Mouse (Mus musculus) neural tube, embryonic 15.5 days (tissue): ENCODE measurements around the gene Kif1b. TPM values are rescaled to one million over a fixed set of nuclear protein-coding genes. Genes with fewer than 3 reads are reported as not detected.
A peak's percentile ranks its signal among the peaks of the same experiment; 100 is the strongest.

Experiments
- ATAC-seq: fragments of 200-750 bp; cut with Nextera tagmentation; 2 replicates; pipeline ENCODE4 v1.8.0; 2017; ENCODE audit warnings: mild to moderate bottlenecking, moderate TSS enrichment, moderate library complexity; ENCODE audit not compliant: low FRiP score
- H3K27ac ChIP-seq: fragments of 300-500 bp; sonication (generic); replicated peaks from 2 replicates; pipeline ENCODE4 v1.5.1; 2015; ENCODE audit warnings: mild to moderate bottlenecking, inconsistent platforms
- H3K27me3 ChIP-seq: fragments of 300-500 bp; sonication (generic); replicated peaks from 2 replicates; pipeline ENCODE4 v1.6.1; 2015; ENCODE audit warnings: inconsistent platforms
- H3K36me3 ChIP-seq: fragments of 300-500 bp; sonication (generic); 2 replicates; pipeline ENCODE4 v1.6.1; 2015; ENCODE audit warnings: inconsistent platforms
- H3K4me1 ChIP-seq: fragments of 300-500 bp; sonication (generic); 2 replicates; pipeline ENCODE4 v1.6.1; 2015; ENCODE audit warnings: inconsistent platforms
- H3K4me2 ChIP-seq: fragments of 300-500 bp; sonication (generic); 2 replicates; pipeline ENCODE4 v1.6.1; 2015; ENCODE audit warnings: inconsistent platforms, mild to moderate bottlenecking, moderate library complexity
- H3K4me3 ChIP-seq: fragments of 300-500 bp; sonication (generic); replicated peaks from 2 replicates; pipeline ENCODE4 v1.5.1; 2015; ENCODE audit warnings: mild to moderate bottlenecking, inconsistent platforms
- H3K9ac ChIP-seq: fragments of 300-500 bp; sonication (generic); replicated peaks from 2 replicates; pipeline ENCODE4 v1.6.1; 2015; ENCODE audit warnings: mild to moderate bottlenecking, inconsistent platforms
- H3K9me3 ChIP-seq: fragments of 300-500 bp; sonication (generic); replicated peaks from 2 replicates; pipeline ENCODE4 v1.6.1; 2016; ENCODE audit warnings: inconsistent platforms
- WGBS: fragments of 180-500 bp; shearing (Covaris S2); methylation state at CpG from one replicate; pipeline ENCODE4 v1.1.7; 2015; ENCODE audit warnings: mixed read lengths; 5-methylcytosine and 5-hydroxymethylcytosine counted together
- polyA plus RNA-seq: library from polyadenylated mRNA; unstranded; fragments of >200 nt; fragmentation: Nextera tagmentation; extraction: Ambion mirVana; gene quantifications from 2 replicates; pipeline ENCODE4 v1.2.1, GENCODE M21; 2015

The Kif1b gene
- polyA plus RNA-seq, 1 experiment from 2014 or later = 121 TPM

DNA sequence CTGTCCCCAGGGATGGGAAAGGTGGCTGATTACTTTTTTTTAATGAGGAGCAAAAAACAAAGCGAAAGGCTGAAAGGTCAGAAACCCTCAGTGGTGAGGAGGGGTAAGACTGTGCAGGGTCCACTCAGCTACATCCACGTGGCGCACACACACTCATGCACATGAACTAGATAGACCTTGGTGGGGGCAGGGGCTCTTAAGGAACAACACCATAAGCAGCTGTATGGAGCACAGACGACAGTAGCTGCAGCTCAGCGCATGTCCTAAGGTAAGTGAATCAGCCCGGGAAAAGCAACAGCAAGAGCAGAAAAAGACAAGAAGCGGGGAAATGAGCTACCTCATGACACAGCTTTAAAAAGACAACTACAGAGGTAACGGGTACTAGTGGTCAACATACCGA, 44.3 kb downstream of the Kif1b start:
- no peak for ATAC-seq
- H3K36me3 ChIP-seq = peaks cover 44% of the 10 kb centered on the region
- 91% methylated on average over 9 of the region's 9 CpGs for WGBS
- H3K9me3 ChIP-seq = no peaks in the 10 kb centered on the region
- no peaks in the 10 kb centered on the region for H3K27me3 ChIP-seq
- no peak overlapping the region for H3K27ac ChIP-seq
- H3K4me1 ChIP-seq = no peaks in the 10 kb centered on the region
- no peak overlapping the region for H3K4me3 ChIP-seq
- H3K4me2 ChIP-seq = no peak overlapping the region
- H3K9ac ChIP-seq = no peak overlapping the region

DNA sequence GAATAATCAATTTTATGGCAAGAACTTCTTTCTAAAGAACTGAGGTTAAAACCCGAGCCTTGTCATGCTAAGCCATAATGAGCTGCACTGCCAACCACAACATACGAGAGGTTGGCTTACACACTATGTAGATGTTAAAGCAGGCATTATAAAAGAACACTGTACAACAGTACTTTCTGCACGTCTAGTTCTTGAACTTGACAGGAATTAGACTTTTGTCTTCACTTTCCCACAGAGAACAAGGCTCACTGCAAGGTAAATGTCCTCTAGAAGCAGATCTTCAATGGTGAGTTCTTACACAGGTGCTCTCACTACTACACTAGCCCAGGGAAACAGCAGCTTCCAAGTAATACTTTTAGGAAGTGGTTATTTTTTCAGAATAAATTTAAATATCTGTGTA, 46.0 kb downstream of the Kif1b start:
- WGBS = 60% methylated on average over 3 of the region's 3 CpGs
- Histone ChIP-seq H3K4me2 (no peak overlapping the region), H3K9ac (no peak overlapping the region), H3K27ac (no peak overlapping the region), H3K27me3 (no peaks in the 10 kb centered on the region), H3K4me3 (no peak overlapping the region), H3K9me3 (no peaks in the 10 kb centered on the region), H3K4me1 (peaks cover 5% of the 10 kb centered on the region), H3K36me3 (peaks cover 46% of the 10 kb centered on the region)
- ATAC-seq = no peak

DNA sequence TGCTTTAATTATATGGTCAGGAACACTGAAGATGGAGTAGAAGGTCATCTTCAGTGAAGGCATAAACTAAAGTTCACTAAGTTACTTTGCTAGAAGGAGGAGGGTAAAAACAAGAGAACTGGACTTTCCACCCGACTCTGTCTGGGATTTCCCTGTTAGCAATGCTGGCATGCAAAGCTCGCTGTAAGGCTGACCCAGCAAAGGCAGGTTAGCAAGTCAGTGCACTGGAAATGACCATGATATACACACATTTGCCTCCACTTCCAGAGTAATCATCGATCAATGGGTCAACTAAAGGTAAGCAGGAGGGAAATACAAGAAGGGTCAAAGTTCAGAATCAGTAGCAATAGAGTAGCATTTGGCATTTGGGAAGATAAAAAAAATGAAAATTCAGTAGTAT, 46.6 kb downstream of the Kif1b start:
- Histone ChIP-seq H3K9me3 (no peaks in the 10 kb centered on the region), H3K27me3 (no peaks in the 10 kb centered on the region), H3K36me3 (peaks cover 46% of the 10 kb centered on the region), H3K4me3 (no peak overlapping the region), H3K4me1 (peaks cover 11% of the 10 kb centered on the region), H3K27ac (no peak overlapping the region), H3K4me2 (no peak overlapping the region), H3K9ac (no peak overlapping the region)
- 87% methylated on average over 3 of the region's 3 CpGs for WGBS
- no peak for ATAC-seq

DNA sequence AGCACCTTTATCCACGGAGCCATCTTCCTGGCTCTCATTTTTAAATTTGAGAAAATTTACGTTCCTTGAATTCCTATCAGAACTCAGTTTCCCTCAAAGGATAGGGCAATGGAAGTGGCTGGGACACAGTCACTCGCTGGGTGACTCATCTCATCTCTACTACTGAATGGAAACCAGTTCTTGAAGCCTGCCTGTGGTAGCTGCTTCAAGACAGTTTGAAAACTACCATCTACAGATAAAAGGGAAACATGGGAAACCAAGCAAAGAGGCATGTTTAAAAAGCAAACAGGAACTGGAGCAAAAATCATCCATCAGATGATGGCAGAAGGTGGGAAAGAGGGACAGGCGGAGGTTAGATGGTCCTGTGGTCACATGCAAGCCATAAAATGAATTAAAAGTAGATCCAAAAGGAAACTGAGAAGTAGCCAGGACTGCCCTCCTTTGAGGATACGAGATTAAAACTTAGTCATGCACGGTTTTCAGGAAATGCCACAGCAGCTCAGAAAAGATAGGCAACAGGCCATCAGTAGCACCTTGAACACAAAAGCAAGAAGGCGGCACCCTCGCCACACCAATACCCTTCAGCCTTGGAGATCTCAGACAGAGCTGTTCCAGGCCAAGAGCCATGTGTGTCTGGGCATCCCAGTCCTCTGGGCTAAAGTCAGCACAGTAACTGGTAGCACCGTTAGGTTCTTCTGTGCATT, 48.0 kb downstream of the Kif1b start:
- no peaks in the 10 kb centered on the region for H3K27me3 ChIP-seq
- H3K4me3 ChIP-seq = no peak overlapping the region
- no peak overlapping the region for H3K4me2 ChIP-seq
- H3K9ac ChIP-seq = no peak overlapping the region
- H3K27ac ChIP-seq = no peak overlapping the region
- peaks cover 44% of the 10 kb centered on the region for H3K36me3 ChIP-seq
- 95% methylated on average over 9 of the region's 9 CpGs for WGBS
- no peaks in the 10 kb centered on the region for H3K9me3 ChIP-seq
- no peak for ATAC-seq
- peaks cover 21% of the 10 kb centered on the region for H3K4me1 ChIP-seq

DNA sequence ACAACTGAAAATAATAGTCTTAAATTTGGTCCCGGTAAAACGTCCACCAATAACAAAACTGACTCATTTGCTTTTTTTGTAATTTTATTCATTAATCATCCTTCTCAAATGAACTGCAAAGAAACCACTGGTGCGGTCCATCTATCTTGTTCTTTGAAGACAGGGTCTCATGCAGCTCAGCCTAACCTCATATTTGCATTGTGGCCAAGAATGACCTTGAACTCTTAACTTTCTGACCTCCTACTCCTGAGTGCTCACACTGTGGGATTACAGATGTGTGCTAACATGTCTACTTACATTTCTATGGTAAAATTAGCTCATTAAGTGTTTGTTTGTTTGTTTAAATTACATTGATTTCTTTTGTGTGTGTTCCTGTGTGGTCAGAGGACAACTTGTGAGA, 48.6 kb downstream of the Kif1b start:
- Histone ChIP-seq H3K9ac (no peak overlapping the region), H3K27me3 (no peaks in the 10 kb centered on the region), H3K4me3 (no peak overlapping the region), H3K36me3 (peaks cover 42% of the 10 kb centered on the region), H3K9me3 (no peaks in the 10 kb centered on the region), H3K4me2 (no peak overlapping the region), H3K27ac (no peak overlapping the region), H3K4me1 (peaks cover 23% of the 10 kb centered on the region)
- 81% methylated on average over 3 of the region's 3 CpGs for WGBS
- no peak for ATAC-seq

DNA sequence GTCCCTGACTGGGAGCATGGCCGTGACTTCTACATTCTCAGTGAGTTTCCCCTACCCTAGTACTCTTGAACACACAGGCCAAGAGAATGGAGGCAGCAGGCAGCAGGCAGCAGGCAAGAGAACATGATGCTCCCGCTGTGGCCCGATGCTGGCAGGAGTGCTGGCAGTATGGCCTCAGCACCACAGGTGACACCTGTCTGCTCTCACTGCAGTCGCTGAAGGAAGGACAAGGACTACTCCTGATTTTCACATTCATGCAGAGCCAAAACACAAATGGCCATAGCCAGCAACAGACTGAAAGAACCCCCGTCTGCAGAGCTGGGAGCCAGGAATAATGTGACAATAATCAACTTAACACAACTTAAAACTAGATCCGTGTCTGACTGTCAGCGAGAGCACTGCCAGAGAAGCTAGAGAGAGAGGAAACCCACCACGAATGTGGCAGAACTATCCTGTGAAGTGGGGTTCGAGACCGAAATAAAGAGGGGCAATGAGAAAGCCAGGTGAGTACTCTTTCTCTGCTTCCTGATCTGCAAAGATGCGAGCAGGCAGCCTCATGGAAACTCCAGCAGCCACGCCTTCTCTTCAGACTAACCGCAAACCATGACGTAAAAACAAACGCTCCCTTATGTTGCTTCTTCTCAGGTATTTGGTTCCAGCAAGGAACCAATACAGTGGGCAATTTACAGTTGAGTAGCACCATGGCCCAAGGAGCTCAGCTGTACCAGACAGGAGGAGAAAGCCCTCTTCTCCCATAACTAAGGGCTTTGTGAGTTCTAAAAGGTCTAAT, 50.8 kb downstream of the Kif1b start:
- no peak for ATAC-seq

DNA sequence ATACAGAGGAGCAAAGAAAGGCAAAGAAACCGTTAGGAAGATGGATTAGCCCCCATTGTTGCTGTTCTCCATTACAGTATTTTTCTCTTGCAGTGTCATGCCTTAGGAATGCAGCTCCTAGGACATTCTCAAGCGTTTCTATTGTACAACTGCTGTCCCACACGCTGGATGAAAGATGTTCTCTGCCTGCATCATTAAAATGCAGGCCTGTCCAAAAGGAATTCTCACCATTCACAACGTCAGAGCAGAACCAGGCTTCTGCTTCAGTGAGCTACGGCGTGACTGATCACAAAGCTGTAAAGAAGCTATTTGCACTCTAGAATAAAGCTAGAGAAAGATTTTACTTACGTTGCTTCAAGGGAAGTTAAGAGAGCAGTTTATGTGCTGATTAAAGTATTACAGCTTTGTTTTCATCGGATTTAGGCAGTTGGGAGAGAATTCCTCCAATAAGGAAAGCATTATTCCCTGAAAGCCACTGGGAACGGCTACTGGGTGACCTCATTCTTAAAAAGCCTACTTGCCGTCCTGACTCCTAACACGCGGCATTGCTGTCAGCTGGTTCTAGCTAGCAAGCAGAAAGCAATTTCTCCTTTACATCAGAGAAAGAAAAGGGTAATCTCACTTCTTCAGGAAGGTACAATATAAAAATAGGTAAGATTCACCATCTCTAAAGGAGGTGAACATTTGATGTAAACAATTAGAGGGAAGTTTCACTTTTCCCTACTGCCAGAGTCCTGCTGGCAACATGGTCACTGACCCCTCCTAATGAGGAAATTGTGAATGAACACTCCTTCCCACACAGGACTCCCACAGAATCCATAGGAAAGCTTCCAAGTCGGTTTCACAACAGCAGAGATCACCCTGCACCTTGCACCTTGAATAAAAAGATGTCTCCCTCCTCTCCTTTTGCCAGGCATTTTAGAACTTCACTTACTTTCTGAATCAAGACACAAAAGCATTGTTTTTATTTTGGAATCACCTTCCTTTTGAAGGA, 51.9 kb downstream of the Kif1b start:
- H3K9me3 ChIP-seq = no peaks in the 10 kb centered on the region
- peaks cover 23% of the 10 kb centered on the region for H3K4me1 ChIP-seq
- no peak overlapping the region for H3K4me3 ChIP-seq
- H3K36me3 ChIP-seq = peaks cover 48% of the 10 kb centered on the region
- peak overlapping the region; percentile 19; the same call in 1 of the 2 replicates for H3K4me2 ChIP-seq
- H3K27me3 ChIP-seq = no peaks in the 10 kb centered on the region
- H3K27ac ChIP-seq = peak overlapping the region; percentile 81
- WGBS = 9% methylated on average over 13 of the region's 13 CpGs
- H3K9ac ChIP-seq = peak overlapping the region; percentile 17; the same call in 1 of the 2 replicates
- ATAC-seq = peak; percentile 69; the same call in 1 of the 2 replicates

More for the DNA sequence above, 50.8 kb downstream of the Kif1b start:
- 74% methylated on average over 15 of the region's 15 CpGs for WGBS
- Histone ChIP-seq H3K4me3 (no peak overlapping the region), H3K9ac (no peak overlapping the region), H3K9me3 (no peaks in the 10 kb centered on the region), H3K4me1 (peaks cover 23% of the 10 kb centered on the region), H3K36me3 (peaks cover 43% of the 10 kb centered on the region), H3K4me2 (no peak overlapping the region), H3K27me3 (no peaks in the 10 kb centered on the region), H3K27ac (peak overlapping the region; percentile 81)

DNA sequence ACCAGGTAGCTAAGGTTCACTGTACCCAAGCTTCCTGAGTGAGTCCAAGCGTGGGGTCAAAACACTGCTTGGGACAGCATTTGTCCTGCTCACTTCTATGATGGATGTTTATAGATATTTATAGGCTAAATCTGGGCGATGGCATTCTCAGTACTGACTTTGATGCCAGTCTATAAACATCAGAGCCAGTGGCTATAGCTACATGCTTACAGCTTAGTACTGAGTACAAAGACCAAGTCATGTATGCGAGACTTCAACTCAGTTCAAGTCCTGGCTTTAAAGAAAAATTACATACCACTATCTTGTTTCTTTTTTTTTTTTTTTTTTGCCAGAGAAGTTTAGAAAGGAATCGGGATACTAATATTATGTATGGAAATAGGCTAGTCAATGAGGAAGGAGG, 52.7 kb downstream of the Kif1b start:
- Histone ChIP-seq H3K27me3 (no peaks in the 10 kb centered on the region), H3K27ac (peak overlapping the region; percentile 81), H3K4me2 (no peak overlapping the region), H3K4me3 (no peak overlapping the region), H3K36me3 (peaks cover 54% of the 10 kb centered on the region), H3K9me3 (no peaks in the 10 kb centered on the region), H3K9ac (no peak overlapping the region), H3K4me1 (peaks cover 23% of the 10 kb centered on the region)
- WGBS = 28% methylated on average over 4 of the region's 4 CpGs
- ATAC-seq = no peak

DNA sequence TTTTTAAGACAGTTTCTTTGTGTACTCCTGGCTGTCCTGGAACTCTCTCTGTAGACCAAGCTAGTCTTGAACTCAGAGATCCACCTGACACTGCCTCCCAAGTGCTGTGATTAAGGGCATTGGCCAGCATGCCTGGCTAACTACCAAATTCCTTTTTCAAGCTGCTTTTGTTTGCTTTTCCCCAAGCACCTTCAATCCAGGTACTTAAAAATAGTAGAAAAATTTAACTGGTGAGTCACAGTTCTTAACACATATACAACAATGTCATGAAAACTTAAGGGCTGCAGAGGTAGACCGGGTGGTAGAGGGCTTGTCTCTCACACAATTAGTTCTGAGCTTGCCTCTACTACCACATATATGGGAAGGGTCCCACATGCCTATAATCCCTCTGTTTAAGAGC, 58.2 kb downstream of the Kif1b start:
- Histone ChIP-seq H3K4me3 (no peak overlapping the region), H3K9me3 (no peaks in the 10 kb centered on the region), H3K4me2 (no peak overlapping the region), H3K9ac (no peak overlapping the region), H3K27ac (no peak overlapping the region), H3K4me1 (peaks cover 3% of the 10 kb centered on the region; the same call in 1 of the 2 replicates), H3K27me3 (no peaks in the 10 kb centered on the region), H3K36me3 (peaks cover 73% of the 10 kb centered on the region)
- WGBS = 89% methylated on average over 1 of the region's 1 CpGs
- no peak for ATAC-seq

DNA sequence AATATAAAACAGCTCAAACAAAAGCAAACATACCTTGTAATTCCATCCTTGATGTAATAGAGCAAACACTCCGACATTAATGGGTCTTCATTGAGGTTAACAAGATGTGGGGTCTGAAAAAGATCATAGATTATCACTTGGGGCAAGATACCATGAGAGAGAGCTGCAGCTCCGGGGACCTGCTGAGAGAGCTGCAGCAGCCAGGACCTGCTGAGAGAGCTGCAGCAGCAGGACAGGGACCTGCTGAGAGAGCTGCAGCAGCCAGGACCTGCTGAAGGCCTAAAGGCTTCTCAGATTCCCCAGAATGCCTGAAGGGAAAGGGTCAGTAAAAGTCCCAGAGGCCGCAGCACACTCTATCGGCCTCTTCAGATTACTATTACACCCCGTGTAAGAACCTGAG, 59.7 kb downstream of the Kif1b start:
- Histone ChIP-seq H3K4me1 (peaks cover 3% of the 10 kb centered on the region; the same call in 1 of the 2 replicates), H3K4me2 (no peak overlapping the region), H3K27ac (peak overlapping the region; percentile 71), H3K36me3 (peaks cover 78% of the 10 kb centered on the region), H3K27me3 (no peaks in the 10 kb centered on the region), H3K9me3 (no peaks in the 10 kb centered on the region), H3K9ac (no peak overlapping the region), H3K4me3 (no peak overlapping the region)
- ATAC-seq = no peak
- WGBS = 40% methylated on average over 5 of the region's 5 CpGs

DNA sequence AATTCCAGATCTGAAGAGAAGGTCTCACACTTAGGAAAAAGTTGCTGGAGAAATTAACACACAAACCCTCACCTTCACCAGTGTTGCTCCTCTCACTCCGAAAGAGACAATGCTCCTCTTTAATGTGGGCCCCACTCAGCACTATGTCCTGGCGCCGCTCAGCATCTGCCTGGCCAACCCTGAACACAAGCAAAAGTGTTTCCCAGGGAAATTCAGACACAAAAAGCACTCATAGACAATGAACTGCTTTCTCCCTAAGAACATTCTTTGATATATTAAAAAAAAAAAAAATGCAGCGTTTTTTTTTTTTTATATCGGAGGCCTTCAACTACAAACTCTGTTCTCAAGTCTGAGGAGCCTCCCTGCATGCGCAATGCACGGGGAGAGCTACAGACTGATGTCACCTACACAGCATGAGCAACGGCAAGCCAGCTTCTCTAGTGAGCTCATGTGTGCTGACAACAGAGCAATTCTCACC, 60.3 kb downstream of the Kif1b start:
- WGBS = 16% methylated on average over 8 of the region's 8 CpGs
- Histone ChIP-seq H3K4me3 (no peak overlapping the region), H3K36me3 (peaks cover 78% of the 10 kb centered on the region), H3K27me3 (no peaks in the 10 kb centered on the region), H3K4me2 (no peak overlapping the region), H3K9ac (no peak overlapping the region), H3K9me3 (no peaks in the 10 kb centered on the region), H3K27ac (peak overlapping the region; percentile 71), H3K4me1 (peaks cover 3% of the 10 kb centered on the region; the same call in 1 of the 2 replicates)
- ATAC-seq = no peak
